Mouse (Mus musculus): ENCODE data around the gene Lipa.

Gene Lipa

DNA sequence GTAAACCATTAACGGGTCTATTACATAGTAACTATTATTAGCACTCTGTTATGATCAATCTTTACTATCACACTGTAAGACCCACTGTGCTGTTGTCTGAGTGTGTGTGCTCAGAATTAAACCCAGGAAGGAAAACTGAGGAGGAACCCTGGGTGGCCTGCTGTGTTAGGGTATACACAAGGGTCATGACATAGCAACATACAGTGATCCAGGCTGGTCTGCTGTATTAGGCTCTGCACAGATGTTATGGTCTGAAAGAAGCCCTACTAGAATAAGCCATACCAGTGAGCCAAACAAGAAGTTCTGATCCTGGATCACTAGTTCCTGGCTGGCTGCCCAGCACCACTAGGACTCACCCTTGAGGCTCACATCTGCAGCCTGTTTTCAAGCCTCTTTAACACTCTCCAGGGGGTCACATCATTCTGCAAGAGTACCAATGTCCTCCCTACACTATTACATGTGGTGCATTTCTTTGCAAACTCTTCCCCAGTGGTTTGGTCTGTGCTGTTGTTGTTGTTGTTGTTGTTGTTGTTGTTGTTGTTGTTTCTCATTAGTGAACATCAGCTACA, 65.7 kb downstream of the Lipa start:
- no peak for DNase-seq (ENCODE audit: low spot score)

DNA sequence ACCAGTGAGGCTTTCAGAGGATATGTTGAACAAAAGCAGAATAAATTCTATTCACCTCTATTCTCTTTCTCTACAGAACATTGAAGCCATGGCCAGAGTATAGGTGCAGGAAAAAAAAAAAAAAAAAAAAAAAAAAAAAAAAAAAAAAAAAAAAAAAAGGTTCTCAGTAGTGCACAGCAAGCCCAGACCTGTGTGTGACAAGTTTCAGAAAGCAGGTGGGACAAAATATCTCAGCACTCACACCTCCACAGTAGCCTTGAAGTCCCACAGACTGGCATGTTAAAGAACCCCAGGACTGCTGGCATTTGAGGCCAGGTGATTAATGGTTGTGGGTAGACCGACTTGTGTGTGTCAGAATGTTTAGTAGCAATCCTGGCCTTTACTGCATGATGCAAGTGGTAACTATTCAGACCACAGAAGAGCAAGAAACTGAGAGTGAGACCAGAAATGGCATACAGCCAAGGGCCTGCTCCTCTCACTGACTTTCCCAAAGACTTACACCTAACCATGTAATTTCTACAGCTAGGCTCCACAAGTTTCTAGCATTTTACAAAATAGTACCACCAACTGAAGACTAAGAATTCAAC, 76.4 kb downstream of the Lipa start:
- DNase-seq (ENCODE audit: low spot score), result no peak

DNA sequence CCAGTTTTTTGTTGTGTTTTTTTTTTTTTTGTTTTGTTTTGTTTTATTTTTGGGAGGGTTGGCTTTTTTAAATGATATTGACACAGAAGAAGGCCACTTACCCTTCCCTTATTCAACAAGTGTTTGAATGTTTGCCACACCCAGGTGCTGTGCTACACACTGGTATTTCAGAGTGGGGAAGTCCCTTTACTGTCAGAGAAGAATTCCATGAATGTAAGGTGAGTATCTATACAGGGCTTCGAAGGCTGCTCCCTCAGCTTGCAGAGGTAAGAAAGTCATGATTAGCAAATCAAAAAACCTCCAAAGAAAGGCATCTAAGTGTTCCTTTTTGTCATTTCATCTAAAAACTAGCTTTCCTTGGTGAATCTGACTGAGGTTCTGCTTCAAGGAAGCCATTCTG, 78.4 kb downstream of the Lipa start:
- no peak for DNase-seq (ENCODE audit: low spot score)

DNA sequence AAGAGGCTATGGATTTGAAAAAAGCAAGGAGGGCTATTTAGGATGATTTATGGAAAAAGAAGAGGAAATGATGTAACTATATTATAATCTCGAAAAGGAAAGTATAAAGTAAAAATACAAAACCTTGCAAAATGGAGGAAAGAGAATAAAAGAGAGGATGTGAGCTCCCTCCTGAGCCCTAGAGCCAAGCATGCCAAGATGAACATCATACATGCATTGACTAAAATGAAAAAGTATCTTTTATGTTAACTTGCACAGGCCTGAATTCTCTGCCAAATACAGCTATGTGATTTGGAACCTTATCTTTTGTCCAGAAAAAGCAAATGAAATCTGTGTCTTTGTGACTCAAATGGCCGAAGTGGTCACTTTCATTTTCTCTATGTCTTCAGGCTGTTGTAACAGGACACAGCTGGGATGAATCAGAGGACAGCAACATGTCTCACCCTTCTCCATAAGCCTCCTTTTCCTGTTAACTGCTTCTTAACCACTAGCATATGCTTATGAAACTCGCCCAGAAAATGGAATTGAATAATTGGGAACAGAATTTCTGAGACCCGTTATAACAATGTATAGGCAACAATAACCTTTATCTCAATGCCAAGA, 81.8 kb downstream of the Lipa start:
- peak; percentile 72 for DNase-seq (ENCODE audit: low spot score)

DNA sequence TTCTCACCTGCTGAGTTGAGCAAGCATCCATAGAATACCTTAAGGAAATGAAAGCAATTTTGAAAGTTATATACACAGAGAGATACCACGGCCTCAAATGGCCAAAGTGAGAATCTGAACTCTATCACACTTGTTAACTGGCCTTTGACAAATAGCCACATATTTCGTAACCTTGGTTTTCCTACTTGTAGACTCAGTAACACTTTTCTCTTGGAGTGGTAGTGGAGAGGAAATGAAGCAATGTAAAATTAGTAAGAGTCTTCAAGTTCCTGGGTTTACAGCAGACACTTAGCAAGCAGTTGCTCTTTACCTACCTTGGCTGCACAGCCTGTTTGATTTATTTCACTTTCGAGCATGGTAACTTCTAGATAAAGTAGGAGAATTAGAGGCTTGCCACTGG, 82.5 kb downstream of the Lipa start:
- DNase-seq (ENCODE audit: low spot score), result peak; percentile 79
